Mouse (Mus musculus) bone marrow, adult 2 months (tissue): Measurements from ENCODE around the gene Afmid. TPM values are rescaled to one million over a fixed set of nuclear protein-coding genes. Genes with fewer than 3 reads are reported as not detected.
A peak's percentile ranks its signal among the peaks of the same experiment; 100 is the strongest.

Experiments
- H3K27ac ChIP-seq: fragments of 200-500 bp; 2 replicates; pipeline ENCODE4 v1.5.1; 2012; ENCODE audit warnings: low read depth, mild to moderate bottlenecking, control low read depth, inconsistent platforms, low read length; ENCODE audit not compliant: control insufficient read depth, poor library complexity, insufficient read depth
- H3K4me1 ChIP-seq: fragments of 200-500 bp; 2 replicates; pipeline ENCODE4 v1.6.1; 2011; ENCODE audit warnings: low read length; ENCODE audit not compliant: control insufficient read depth, insufficient read depth
- H3K4me3 ChIP-seq: fragments of 200-500 bp; replicated peaks from 2 replicates; pipeline ENCODE3; 2011; ENCODE audit warnings: mild to moderate bottlenecking, low read depth, low read length, control low read depth; ENCODE audit not compliant: control insufficient read depth
- CTCF ChIP-seq: fragments of 200-500 bp; IDR thresholded peaks from 2 replicates; pipeline ENCODE4 v1.5.1; 2011; ENCODE audit warnings: low read length, control low read depth; ENCODE audit not compliant: control insufficient read depth, insufficient read depth
- POLR2A ChIP-seq: fragments of 200-500 bp; IDR thresholded peaks from 2 replicates; pipeline ENCODE4 v1.6.1; 2011; ENCODE audit warnings: low read depth, mild to moderate bottlenecking, control low read depth, low read length, borderline replicate concordance; ENCODE audit not compliant: control insufficient read depth
- WGBS: fragments of 180-500 bp; shearing (Covaris S2); methylation state at CpG from one replicate; pipeline ENCODE4 v1.1.7; 2018; 5-methylcytosine and 5-hydroxymethylcytosine counted together
- polyA plus RNA-seq: library from polyadenylated mRNA; stranded (reverse); fragments of >200 nt; gene quantifications from 2 replicates; pipeline ENCODE4 v1.2.4, GENCODE M21; 2011; ENCODE audit warnings: low replicate concordance; ENCODE audit not compliant: missing spikeins, insufficient read depth, insufficient read length

Afmid gene
- polyA plus RNA-seq, 1 experiment, result 21.8 TPM

DNA sequence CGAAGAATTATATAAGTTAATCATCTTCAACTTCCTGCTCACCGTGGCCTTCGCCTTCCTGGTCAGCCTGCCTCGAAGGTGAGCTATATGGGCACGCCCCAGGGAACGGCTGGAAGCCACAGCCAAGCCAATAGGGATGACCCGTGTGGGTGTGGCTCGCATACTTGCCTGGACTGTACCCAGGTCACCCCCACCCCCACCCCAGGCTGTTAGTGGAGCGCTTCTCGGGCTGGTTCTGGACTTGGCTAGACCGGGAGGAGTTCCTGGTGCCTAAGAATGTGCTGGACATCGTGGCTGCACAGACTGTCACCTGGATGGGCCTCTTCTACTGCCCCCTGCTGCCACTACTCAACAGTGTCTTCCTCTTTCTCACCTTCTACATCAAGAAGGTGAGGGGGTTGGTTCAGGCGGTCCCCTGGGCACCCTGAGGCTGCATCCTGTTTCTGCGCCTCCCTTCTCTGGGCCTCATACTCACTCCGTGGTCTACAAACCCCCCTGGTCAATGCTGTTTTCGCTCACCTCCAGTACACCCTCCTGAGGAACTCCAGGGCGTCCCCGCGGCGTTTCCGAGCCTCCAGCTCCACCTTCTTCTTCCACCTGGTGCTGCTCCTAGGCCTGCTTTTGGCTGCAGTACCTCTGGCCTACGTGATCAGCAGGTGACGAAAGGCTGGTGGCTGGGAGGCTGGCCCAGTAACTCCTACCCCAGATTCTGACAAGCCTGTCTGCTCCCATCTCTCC, 34.9 kb upstream of the Afmid start:
- Histone ChIP-seq H3K27ac (peak overlapping the region; percentile 12; the same call in 1 of the 2 replicates), H3K4me1 (peaks cover 5% of the 10 kb centered on the region), H3K4me3 (no peak overlapping the region)
- WGBS, result 61% methylated on average over 23 of the region's 23 CpGs
- TF ChIP-seq POLR2A, result no peak
- TF ChIP-seq CTCF, result peak; percentile 51; the same call in 1 of the 2 replicates

DNA sequence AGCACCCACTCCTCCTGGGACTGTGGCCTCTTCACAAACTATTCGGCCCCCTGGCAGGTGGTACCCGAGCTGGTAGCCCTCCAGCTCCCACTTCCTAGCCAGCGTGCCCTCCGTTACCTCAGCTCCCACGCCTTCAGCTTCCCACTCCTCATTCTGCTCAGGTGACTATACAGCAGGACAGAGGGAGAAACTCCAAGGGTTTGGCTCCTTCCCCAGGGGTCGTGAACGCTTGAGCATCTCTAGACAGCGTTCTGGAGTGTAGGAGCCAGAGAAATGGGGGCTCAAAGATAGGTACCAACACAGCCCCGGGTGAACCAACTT, 34.3 kb upstream of the Afmid start:
- TF ChIP-seq CTCF (no peak), POLR2A (no peak)
- WGBS, result 89% methylated on average over 9 of the region's 9 CpGs

DNA sequence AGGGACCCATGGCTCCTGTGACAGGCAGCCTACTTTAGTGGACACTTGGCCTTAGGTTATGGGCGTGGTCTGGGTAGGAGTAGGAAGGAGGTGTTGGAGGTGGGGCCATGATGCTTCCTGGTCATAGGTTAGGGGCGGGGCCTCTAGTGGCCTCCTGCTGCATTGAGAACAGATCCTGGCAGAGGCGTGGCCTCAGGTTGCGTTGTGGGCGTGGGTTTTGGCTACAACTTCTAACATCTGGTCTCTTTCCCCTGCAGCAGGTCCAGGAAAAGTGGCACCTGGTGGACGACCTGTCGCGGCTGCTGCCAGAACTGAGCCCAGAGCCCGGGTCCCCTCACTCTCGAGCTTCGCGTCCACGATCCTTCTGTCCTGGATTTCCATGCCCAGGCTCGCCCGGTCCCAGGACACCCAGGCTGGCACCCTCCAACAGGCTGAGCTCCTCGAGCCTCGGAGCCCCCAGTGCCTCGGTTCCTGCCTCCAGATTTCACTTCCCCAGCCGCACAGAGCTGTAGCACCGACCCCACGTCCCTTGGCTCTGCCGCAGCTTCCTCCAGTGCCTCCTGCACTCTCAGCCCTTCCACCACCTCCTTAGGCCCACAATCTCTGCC, 33.3 kb upstream of the Afmid start:
- peak; percentile 44; the same call in 1 of the 2 replicates for TF ChIP-seq POLR2A
- no peak for TF ChIP-seq CTCF
- 9% methylated on average over 22 of the region's 22 CpGs for WGBS
- H3K4me1 ChIP-seq, result peaks cover 8% of the 10 kb centered on the region
- H3K4me3 ChIP-seq, result peak overlapping the region; percentile 28
- H3K27ac ChIP-seq, result peak overlapping the region; percentile 78

More for the DNA sequence above, 34.3 kb upstream of the Afmid start:
- no peak overlapping the region for H3K4me3 ChIP-seq
- peaks cover 5% of the 10 kb centered on the region for H3K4me1 ChIP-seq
- peak overlapping the region; percentile 12; the same call in 1 of the 2 replicates for H3K27ac ChIP-seq

DNA sequence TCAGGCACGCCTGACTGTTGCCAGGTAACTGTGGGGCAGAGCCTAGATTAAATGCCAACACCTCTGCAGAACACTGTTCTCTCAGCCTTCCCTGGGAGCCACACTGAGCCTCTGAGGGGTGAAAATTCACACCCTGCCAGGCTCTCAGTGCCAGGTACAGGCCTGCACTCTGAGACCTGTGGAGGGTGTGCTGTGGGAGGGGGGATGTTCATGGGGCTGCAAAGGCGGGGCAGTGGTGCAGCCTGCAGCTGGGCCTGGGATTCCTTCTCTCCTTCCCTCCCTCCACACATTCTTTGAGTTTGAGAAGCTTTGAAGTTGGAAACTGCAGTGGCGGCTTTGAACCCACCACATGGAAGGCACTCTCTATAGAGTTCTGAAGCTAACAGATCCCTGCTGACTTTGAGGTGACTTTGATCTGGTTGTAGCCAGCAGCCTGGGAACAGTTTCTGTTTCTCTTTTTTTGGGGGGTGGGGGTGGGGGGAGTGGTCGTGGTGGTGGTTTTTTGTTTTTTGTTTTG, 31.6 kb upstream of the Afmid start:
- TF ChIP-seq POLR2A, result no peak
- no peak for TF ChIP-seq CTCF
- WGBS, result 70% methylated on average over 4 of the region's 4 CpGs
- peaks cover 11% of the 10 kb centered on the region for H3K4me1 ChIP-seq
- H3K4me3 ChIP-seq, result no peak overlapping the region
- no peak overlapping the region for H3K27ac ChIP-seq

DNA sequence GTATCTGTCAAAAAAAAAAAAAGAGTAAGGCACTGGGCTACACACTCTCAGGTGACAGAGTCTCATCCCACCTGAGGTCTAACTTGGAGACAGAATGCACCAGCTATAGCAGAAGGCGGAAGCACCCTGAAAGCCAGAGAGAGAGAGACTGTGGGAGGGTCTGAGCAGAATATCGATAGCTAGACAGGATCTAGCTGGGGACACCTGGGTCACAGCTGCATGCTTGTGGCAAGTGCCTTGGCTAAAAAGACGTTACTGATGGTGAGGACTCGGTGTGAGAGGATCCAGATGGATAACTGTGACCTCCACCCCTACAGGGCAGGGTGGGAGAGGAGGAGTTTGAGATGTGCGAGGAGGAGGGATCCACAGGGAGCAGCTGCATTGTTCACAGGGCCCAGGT, 28.8 kb upstream of the Afmid start:
- H3K4me3 ChIP-seq, result no peak overlapping the region
- TF ChIP-seq CTCF, result no peak
- no peak for TF ChIP-seq POLR2A
- WGBS, result 68% methylated on average over 5 of the region's 5 CpGs
- H3K27ac ChIP-seq, result peak overlapping the region; percentile 81
- peaks cover 9% of the 10 kb centered on the region for H3K4me1 ChIP-seq

DNA sequence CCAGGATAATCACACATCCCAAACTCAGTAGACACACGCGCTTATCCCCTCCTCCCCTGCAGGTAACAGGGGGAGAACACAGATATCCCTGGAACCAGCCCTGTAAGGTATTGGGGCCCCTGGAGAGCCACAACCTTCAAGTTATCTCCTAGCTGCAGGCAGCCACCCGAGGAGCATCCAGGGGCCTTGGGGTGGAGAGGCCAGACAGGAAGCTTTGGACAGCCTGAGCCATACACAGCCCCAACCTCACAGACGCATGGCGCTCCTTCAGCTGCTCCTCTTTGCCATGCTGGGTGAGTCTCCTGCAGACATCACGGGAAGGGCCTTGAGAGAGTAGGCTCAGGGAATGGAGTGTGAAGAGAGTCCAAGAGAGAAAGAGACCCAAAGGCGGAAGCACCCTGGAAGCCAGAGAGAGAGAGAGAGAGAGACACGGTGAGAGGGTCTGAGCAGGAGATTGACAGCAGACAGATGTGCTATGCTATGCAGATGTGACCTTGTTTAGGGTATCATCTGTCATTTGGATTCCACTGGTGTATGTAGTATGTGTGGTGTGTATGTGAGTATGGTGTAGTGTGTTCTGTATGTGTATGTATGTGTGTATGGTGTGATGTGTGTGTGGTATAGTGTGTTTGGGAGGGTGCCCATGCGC, 28.1 kb upstream of the Afmid start, which contains the start of gene 6030468B19Rik:
Gene 6030468B19Rik, plus strand, starts transcription at position 150 of the 649 bp plus-strand sequence.
- peak within 1 kb of the TSS; percentile 81 for H3K27ac ChIP-seq
- TF ChIP-seq CTCF, result no peak
- peak; percentile 69 for TF ChIP-seq POLR2A
- H3K4me1 ChIP-seq, result peaks cover 7% of the 10 kb centered on the region
- 48% methylated on average over 9 of the region's 9 CpGs for WGBS
- peak within 1 kb of the TSS; percentile 79 for H3K4me3 ChIP-seq

DNA sequence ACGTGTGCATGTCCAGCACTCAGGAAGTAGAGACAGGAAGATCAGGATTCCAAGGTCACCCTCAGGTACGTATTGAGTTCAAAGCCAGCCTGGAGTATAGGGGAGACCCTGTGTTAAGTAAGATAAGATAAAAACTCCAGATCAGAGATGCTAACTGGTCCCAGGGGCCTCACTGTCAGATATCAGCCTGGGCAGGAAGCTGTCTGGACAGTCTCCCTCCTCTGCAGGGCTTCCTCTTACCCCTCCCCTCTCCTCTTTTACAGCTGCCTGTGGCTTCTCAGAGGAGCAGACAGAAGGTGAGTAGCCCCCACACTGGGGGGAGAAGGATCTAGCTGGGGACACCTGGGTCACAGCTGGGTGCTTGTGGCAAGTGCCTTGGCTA, 27.6 kb upstream of the Afmid start:
- WGBS, result 11% methylated on average over 2 of the region's 2 CpGs
- peak overlapping the region; percentile 81 for H3K27ac ChIP-seq
- no peak for TF ChIP-seq CTCF
- no peak for TF ChIP-seq POLR2A
- peak overlapping the region; percentile 79 for H3K4me3 ChIP-seq
- H3K4me1 ChIP-seq, result peaks cover 9% of the 10 kb centered on the region

DNA sequence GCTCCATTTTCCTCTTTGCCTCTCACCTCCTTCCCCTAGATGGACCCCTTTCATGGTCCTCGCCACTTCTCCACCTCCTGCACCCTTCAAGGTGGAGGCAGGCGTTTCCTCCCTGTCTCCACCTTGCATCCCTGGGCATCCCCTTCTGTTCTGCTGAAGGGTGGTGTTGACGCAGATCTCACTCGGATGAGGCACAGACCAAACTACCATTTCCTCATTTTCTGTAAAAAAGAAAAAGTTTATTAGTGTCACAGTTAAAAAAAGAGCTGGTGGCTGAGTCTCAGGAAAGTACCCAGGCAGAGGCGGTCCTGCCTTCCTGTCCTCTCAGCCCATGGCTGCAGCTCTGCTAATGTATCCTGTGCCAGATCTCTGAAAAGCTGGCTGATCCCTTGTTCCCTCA, 26.6 kb upstream of the Afmid start:
- peak overlapping the region; percentile 49 for H3K4me3 ChIP-seq
- H3K27ac ChIP-seq, result peak overlapping the region; percentile 61
- peaks cover 9% of the 10 kb centered on the region for H3K4me1 ChIP-seq
- TF ChIP-seq POLR2A (no peak), CTCF (no peak)
- WGBS, result 16% methylated on average over 5 of the region's 5 CpGs
